Mouse (Mus musculus): ENCODE data around the gene Mylk. TPM values are rescaled to one million over a fixed set of nuclear protein-coding genes. Genes with fewer than 3 reads are reported as not detected.

The Mylk gene
- total and polyA plus RNA-seq, 3 experiments: 0.04 to 0.10 TPM; not detected in 1

GRCm38 (mm10) chr16:34972471-34972870, 227.5 kb downstream of the Mylk start:
- Histone ChIP-seq H3K27me3 (replicated peaks) (peaks cover 67% of the 10 kb centered on the region), H3K27ac (ENCODE audit: insufficient read depth, low read depth) (no peak overlapping the region), H3K9ac (ENCODE audit: insufficient read depth, low read depth) (0 out of 2 replicates have a peak overlapping the region, but pooled peaks have one; percentile 1), H3K4me2 (ENCODE audit: insufficient read depth, low read depth, poor library complexity, severe bottlenecking) (peak overlapping the region; percentile 84), H3K36me3 (replicated peaks in 1 of 2; ENCODE audit: control insufficient read depth in 1 of 2, insufficient read depth in 1 of 2, low read length in 1 of 2) (no peaks in the 10 kb centered on the region), H3K9me3 (replicated peaks; ENCODE audit: low read length) (no peaks in the 10 kb centered on the region), H3K79me2 (replicated peaks; ENCODE audit: control insufficient read depth, extremely low read depth, insufficient read depth, poor library complexity, severe bottlenecking) (no peaks in the 10 kb centered on the region), H3K4me1 (ENCODE audit: control insufficient read depth in 1 of 2, insufficient read depth in 2 of 2) (peaks cover 5 to 6% of the 10 kb centered on the region in 2 experiments; a peak in 3 of 4 replicates), H3K4me3 (replicated peaks in 1 of 3; ENCODE audit: low read depth in 2 of 3, low read length in 2 of 3, poor library complexity in 1 of 3) (peak overlapping the region in 1 of 3 experiments; percentile 1)
- dilution Hi-C loops (cut with MboI; ENCODE audit: extremely low pct_ligation_motif_present, extremely low pct_unique_long_range_greater_than_20kb, low sequenced_read_pairs): no loop called here
- DNase-seq (ENCODE audit: extremely low read depth): peak; percentile 38
- in situ Hi-C loops (cut with MboI; ENCODE audit: low pct_ligation_motif_present, low pct_unique_long_range_greater_than_20kb, low sequenced_read_pairs): no loop called here
- TF ChIP-seq RCOR1 (conservative IDR thresholded peaks at IDR 0.05; ENCODE audit: low read depth, low read length): no peak
- peak; percentile 40; the same call in 1 of the 2 replicates for TF ChIP-seq ETS1 (conservative IDR thresholded peaks at IDR 0.05; ENCODE audit: low read depth, low read length)
- TF ChIP-seq ZKSCAN1 (IDR thresholded peaks at IDR 0.05; ENCODE audit: borderline replicate concordance, low read depth, low read length): no peak
- peak; percentile 61 for TF ChIP-seq BHLHE40 (IDR thresholded peaks at IDR 0.05; ENCODE audit: low read depth, low read length)
- TF ChIP-seq MYC (IDR thresholded peaks at IDR 0.05; ENCODE audit: low read depth, low read length): 0 out of 2 replicates have a peak, but pooled peaks have one; percentile 67
- no peak for TF ChIP-seq UBTF (IDR thresholded peaks at IDR 0.05; ENCODE audit: low read depth, low read length)
- TF ChIP-seq CTCF (conservative IDR thresholded peaks at IDR 0.05 in 1 of 2, IDR thresholded peaks at IDR 0.05 in 1 of 2; ENCODE audit: low read depth in 2 of 2, low read length in 2 of 2): no peak
- no peak for TF ChIP-seq TCF12 (IDR thresholded peaks at IDR 0.05; ENCODE audit: low read depth, low read length)
- TF ChIP-seq KAT2A (IDR thresholded peaks at IDR 0.05; ENCODE audit: insufficient replicate concordance, low read length): no peak
- TF ChIP-seq E2F4 (IDR thresholded peaks at IDR 0.05; ENCODE audit: insufficient replicate concordance, low read depth, low read length): no peak
- 0 out of 2 replicates have a peak, but pooled peaks have one; percentile 34 for TF ChIP-seq IRF4 (IDR thresholded peaks at IDR 0.05; ENCODE audit: low read depth, low read length)
- TF ChIP-seq MAX (IDR thresholded peaks at IDR 0.05; ENCODE audit: low read length): 0 out of 2 replicates have a peak, but pooled peaks have one; percentile 60

- no peak overlapping the region for H3K27ac ChIP-seq (ENCODE audit: insufficient read depth, low read depth)
- H3K4me2 ChIP-seq (ENCODE audit: insufficient read depth, low read depth, poor library complexity, severe bottlenecking): no peak overlapping the region
- H3K4me1 ChIP-seq (ENCODE audit: control insufficient read depth in 1 of 2, insufficient read depth in 2 of 2): peaks cover 5 to 6% of the 10 kb centered on the region in 2 experiments; a peak in 3 of 4 replicates
- no peaks in the 10 kb centered on the region for H3K36me3 ChIP-seq (replicated peaks in 1 of 2; ENCODE audit: control insufficient read depth in 1 of 2, insufficient read depth in 1 of 2, low read length in 1 of 2)
- H3K79me2 ChIP-seq (replicated peaks; ENCODE audit: control insufficient read depth, extremely low read depth, insufficient read depth, poor library complexity, severe bottlenecking): no peaks in the 10 kb centered on the region
- no peaks in the 10 kb centered on the region for H3K9me3 ChIP-seq (replicated peaks; ENCODE audit: low read length)
- DNase-seq (ENCODE audit: extremely low read depth): peak; percentile 30
- H3K4me3 ChIP-seq (replicated peaks in 1 of 3; ENCODE audit: low read depth in 2 of 3, low read length in 2 of 3, poor library complexity in 1 of 3): no peak overlapping the region
- in situ Hi-C loops (cut with MboI; ENCODE audit: low pct_ligation_motif_present, low pct_unique_long_range_greater_than_20kb, low sequenced_read_pairs): no loop called here
- H3K9ac ChIP-seq (ENCODE audit: insufficient read depth, low read depth): no peak overlapping the region
- peaks cover 71% of the 10 kb centered on the region for H3K27me3 ChIP-seq (replicated peaks)
- TF ChIP-seq PAX5 (IDR thresholded peaks at IDR 0.05; ENCODE audit: low read length) (no peak), CHD1 (IDR thresholded peaks at IDR 0.05; ENCODE audit: low read depth, low read length) (no peak), MAX (IDR thresholded peaks at IDR 0.05; ENCODE audit: low read length) (no peak), ZC3H11A (IDR thresholded peaks at IDR 0.05; ENCODE audit: low read depth, low read length) (0 out of 2 replicates have a peak, but pooled peaks have one; percentile 6), IRF4 (IDR thresholded peaks at IDR 0.05; ENCODE audit: low read depth, low read length) (peak; percentile 33; the same call in 1 of the 2 replicates), POLR2A (IDR thresholded peaks at IDR 0.05; ENCODE audit: low read depth, low read length) (no peak), SMC3 (IDR thresholded peaks at IDR 0.05; ENCODE audit: low read depth, low read length) (peak; percentile 82), POLR2AphosphoS2 (IDR thresholded peaks at IDR 0.05; ENCODE audit: low read depth, low read length) (no peak), SIN3A (IDR thresholded peaks at IDR 0.05; ENCODE audit: low read length) (no peak), RAD21 (IDR thresholded peaks at IDR 0.05; ENCODE audit: low read depth, low read length) (peak; percentile 50), MXI1 (IDR thresholded peaks at IDR 0.05; ENCODE audit: low read depth, low read length) (no peak), E2F4 (IDR thresholded peaks at IDR 0.05; ENCODE audit: insufficient replicate concordance, low read depth, low read length) (no peak), MYC (IDR thresholded peaks at IDR 0.05; ENCODE audit: low read depth, low read length) (no peak), NRF1 (IDR thresholded peaks at IDR 0.05; ENCODE audit: low read depth, low read length) (no peak), JUN (IDR thresholded peaks at IDR 0.05; ENCODE audit: insufficient read depth, low read depth, low read length) (no peak), KAT2A (IDR thresholded peaks at IDR 0.05; ENCODE audit: insufficient replicate concordance, low read length) (no peak), RCOR1 (conservative IDR thresholded peaks at IDR 0.05; ENCODE audit: low read depth, low read length) (no peak), ELF1 (IDR thresholded peaks at IDR 0.05; ENCODE audit: low read depth, low read length) (no peak), CTCF (conservative IDR thresholded peaks at IDR 0.05 in 1 of 2, IDR thresholded peaks at IDR 0.05 in 1 of 2; ENCODE audit: low read depth in 2 of 2, low read length in 2 of 2) (peak in 1 of 2 experiments; percentile 99; a peak in 3 of 4 replicates), USF2 (conservative IDR thresholded peaks at IDR 0.05; ENCODE audit: low read depth, low read length) (no peak), GABPA (IDR thresholded peaks at IDR 0.05; ENCODE audit: insufficient replicate concordance, low read depth, low read length) (no peak), JUND (conservative IDR thresholded peaks at IDR 0.05; ENCODE audit: low read depth, low read length) (no peak)
- dilution Hi-C loops (cut with MboI; ENCODE audit: extremely low pct_ligation_motif_present, extremely low pct_unique_long_range_greater_than_20kb, low sequenced_read_pairs): no loop called here
These were observed 230.5 kb downstream of the Mylk start for GRCm38 (mm10) chr16:34975544-34975943.

Measured in CH12.LX (cell line).